Mouse (Mus musculus): ENCODE measurements around the gene Olfr1325. TPM values are rescaled to one million over a fixed set of nuclear protein-coding genes. Genes with fewer than 3 reads are reported as not detected.
"Not testable (repeated sequence)": the region's sequence is repeated elsewhere in the genome, so short reads cannot be mapped to it uniquely, and the experiment has no call there.

The Olfr1325 gene
- polyA plus RNA-seq (2015; fragmentation: Nextera tagmentation; extraction: Ambion mirVana) = not detected in 2 replicates

- Histone ChIP-seq H3K36me3 (ENCODE audit: control insufficient read depth, insufficient read depth) (no peaks in the 10 kb centered on the region), H3K4me3 (ENCODE audit: low read length) (no peak within 1 kb of the TSS), H3K4me1 (ENCODE audit: control insufficient read depth, insufficient read depth, low read length) (no peaks in the 10 kb centered on the region), H3K4me2 (ENCODE audit: low read depth, low read length) (no peak within 1 kb of the TSS), H3K27ac (ENCODE audit: low read length) (no peak within 1 kb of the TSS), H3K9ac (ENCODE audit: low read length) (no peak within 1 kb of the TSS), H3K9me3 (replicated peaks; ENCODE audit: control insufficient read depth, low read length) (no peaks in the 10 kb centered on the region), H3K27me3 (ENCODE audit: control insufficient read depth, insufficient read depth, low read length) (no peaks in the 10 kb centered on the region)
- no peak for ATAC-seq (replicated peaks; ENCODE audit: extremely low read depth, insufficient read depth, low FRiP score)
- 77% methylated on average over 2 of the region's 2 CpGs for WGBS
Measured at GRCm38 (mm10) chrX:74592379-74592778, at the start of gene Olfr1325. Gene Olfr1325 (plus strand): TSS chrX:74592679.

GRCm38 (mm10) chrX:74574788-74575187, 17.7 kb upstream of the Olfr1325 start, which contains the start of gene Olfr1326-ps1:
Gene Olfr1326-ps1 (minus strand): TSS chrX:74574888.
- Histone ChIP-seq H3K9ac (ENCODE audit: low read length) (no peak within 1 kb of the TSS), H3K4me3 (ENCODE audit: low read length) (no peak within 1 kb of the TSS), H3K4me1 (ENCODE audit: control insufficient read depth, insufficient read depth, low read length) (no peaks in the 10 kb centered on the region), H3K27ac (ENCODE audit: low read length) (no peak within 1 kb of the TSS), H3K36me3 (ENCODE audit: control insufficient read depth, insufficient read depth) (no peaks in the 10 kb centered on the region), H3K4me2 (ENCODE audit: low read depth, low read length) (no peak within 1 kb of the TSS), H3K9me3 (replicated peaks; ENCODE audit: control insufficient read depth, low read length) (no peaks in the 10 kb centered on the region), H3K27me3 (ENCODE audit: control insufficient read depth, insufficient read depth, low read length) (no peaks in the 10 kb centered on the region)
- no peak for ATAC-seq (replicated peaks; ENCODE audit: extremely low read depth, insufficient read depth, low FRiP score)

GRCm38 (mm10) chrX:74645466-74646323, 53.2 kb downstream of the Olfr1325 start, which contains the start of gene Gm5640:
Gene Gm5640 (minus strand): TSS chrX:74645635.
- not testable (repeated sequence) for H3K27ac ChIP-seq (ENCODE audit: low read length); H3K4me1 ChIP-seq (ENCODE audit: control insufficient read depth, insufficient read depth, low read length); H3K9me3 ChIP-seq (replicated peaks; ENCODE audit: control insufficient read depth, low read length); H3K36me3 ChIP-seq (ENCODE audit: control insufficient read depth, insufficient read depth); H3K4me3 ChIP-seq (ENCODE audit: low read length); ATAC-seq (replicated peaks; ENCODE audit: extremely low read depth, insufficient read depth, low FRiP score); H3K9ac ChIP-seq (ENCODE audit: low read length); H3K27me3 ChIP-seq (ENCODE audit: control insufficient read depth, insufficient read depth, low read length); H3K4me2 ChIP-seq (ENCODE audit: low read depth, low read length)
- 43% methylated on average over 2 of the region's 5 CpGs for WGBS

- not testable (repeated sequence) for ATAC-seq (replicated peaks; ENCODE audit: extremely low read depth, insufficient read depth, low FRiP score); H3K27ac ChIP-seq (ENCODE audit: low read length); H3K9ac ChIP-seq (ENCODE audit: low read length); H3K9me3 ChIP-seq (replicated peaks; ENCODE audit: control insufficient read depth, low read length); H3K36me3 ChIP-seq (ENCODE audit: control insufficient read depth, insufficient read depth); H3K4me2 ChIP-seq (ENCODE audit: low read depth, low read length); H3K4me3 ChIP-seq (ENCODE audit: low read length); H3K27me3 ChIP-seq (ENCODE audit: control insufficient read depth, insufficient read depth, low read length); H3K4me1 ChIP-seq (ENCODE audit: control insufficient read depth, insufficient read depth, low read length)
- WGBS = no CpG with 5 or more reads among the region's 1 CpGs
Measured at GRCm38 (mm10) chrX:74646393-74646792, 53.9 kb downstream of the Olfr1325 start.

Other genes starting within 250 kb of the Olfr1325 start
- gene Lage3, start 239.1 kb upstream of the Olfr1325 start, polyA plus RNA-seq (2015; fragmentation: Nextera tagmentation; extraction: Ambion mirVana) = 79.3 and 81.7 TPM in 2 replicates
- gene Ubl4a, start 219.5 kb upstream of the Olfr1325 start, polyA plus RNA-seq (2015; fragmentation: Nextera tagmentation; extraction: Ambion mirVana) = 61.2 and 66.1 TPM in 2 replicates
- gene Slc10a3, start 219.3 kb upstream of the Olfr1325 start, polyA plus RNA-seq (2015; fragmentation: Nextera tagmentation; extraction: Ambion mirVana) = 14.9 and 17.2 TPM in 2 replicates
- gene Fam3a, start 199.4 kb upstream of the Olfr1325 start, polyA plus RNA-seq (2015; fragmentation: Nextera tagmentation; extraction: Ambion mirVana) = 26.4 and 29.0 TPM in 2 replicates
- 21.9 and 23.0 TPM in 2 replicates for gene Ikbkg, start 199.4 kb upstream of the Olfr1325 start, polyA plus RNA-seq (2015; fragmentation: Nextera tagmentation; extraction: Ambion mirVana)
- 18.0 and 20.3 TPM in 2 replicates for gene G6pdx, start 163.5 kb upstream of the Olfr1325 start, polyA plus RNA-seq (2015; fragmentation: Nextera tagmentation; extraction: Ambion mirVana)
- gene Gm6880, start 111.3 kb upstream of the Olfr1325 start, polyA plus RNA-seq (2015; fragmentation: Nextera tagmentation; extraction: Ambion mirVana) = not detected in 2 replicates
- not detected in 2 replicates for gene Olfr1326-ps1, start 17.8 kb upstream of the Olfr1325 start, polyA plus RNA-seq (2015; fragmentation: Nextera tagmentation; extraction: Ambion mirVana)
- gene Gm5640, start 53.0 kb downstream of the Olfr1325 start, polyA plus RNA-seq (2015; fragmentation: Nextera tagmentation; extraction: Ambion mirVana) = not detected in 2 replicates
- not detected in 2 replicates for gene Gm6890, start 148.2 kb downstream of the Olfr1325 start, polyA plus RNA-seq (2015; fragmentation: Nextera tagmentation; extraction: Ambion mirVana)
- 0.08 TPM in 1 of 2 replicates, not detected in the other for gene Gm5936, start 244.5 kb downstream of the Olfr1325 start, polyA plus RNA-seq (2015; fragmentation: Nextera tagmentation; extraction: Ambion mirVana)

Data from heart, embryonic 16.5 days (tissue).